Mouse (Mus musculus) spleen, adult 2 months (tissue): ENCODE measurements around the gene 2210011C24Rik.

ENCODE experiments used
- CTCF ChIP-seq: fragments of 200-500 bp; IDR thresholded peaks from 2 replicates; pipeline ENCODE4 v1.5.1; 2011; ENCODE audit warnings: mild to moderate bottlenecking, inconsistent platforms; ENCODE audit not compliant: insufficient read depth, insufficient read length, insufficient replicate concordance; ENCODE audit errors: extremely low read depth
- POLR2A ChIP-seq: fragments of 200-500 bp; IDR thresholded peaks from 2 replicates; pipeline ENCODE4 v1.6.1; 2011; ENCODE audit warnings: low read depth, low read length, inconsistent platforms

DNA sequence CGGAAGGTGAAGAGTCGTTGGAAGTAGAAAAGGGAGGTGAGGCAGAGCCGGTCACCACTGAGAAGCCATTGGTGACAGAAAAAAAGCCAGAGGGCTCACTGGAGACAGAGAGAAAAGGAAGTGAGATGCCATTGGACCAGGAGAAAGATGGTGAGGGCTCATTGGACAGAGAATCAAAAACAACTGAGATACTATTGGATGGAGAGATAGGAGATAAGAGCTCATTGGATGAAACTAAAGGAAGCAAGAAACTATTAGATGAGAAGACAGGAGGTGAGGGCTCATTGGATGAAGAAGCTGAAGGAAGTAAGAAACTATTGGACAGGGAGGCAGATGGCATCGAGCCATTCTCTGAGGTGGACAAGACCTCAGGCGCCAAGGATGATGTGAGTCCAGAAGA lies 17.3 kb upstream of the 2210011C24Rik start:
- TF ChIP-seq CTCF (no peak), POLR2A (no peak)
